Mouse (Mus musculus) forebrain, embryonic 10.5 days (tissue): ENCODE results near the gene Rest. TPM values are rescaled to one million over a fixed set of nuclear protein-coding genes. Genes with fewer than 3 reads are reported as not detected.

Experiments
- microRNA-seq: library from miRNA; unstranded; fragments of <30 nt; microRNA quantifications from one replicate; pipeline ENCODE4, GENCODE M21; 2017
- polyA plus RNA-seq: library from polyadenylated mRNA; unstranded; fragments of >200 nt; fragmentation: Nextera tagmentation; extraction: Ambion mirVana; gene quantifications from 2 replicates; pipeline ENCODE4 v1.2.1, GENCODE M21; 2016

Gene Rest
- polyA plus RNA-seq, 1 experiment from 2014 or later: 22.3 TPM

Small RNA genes lying within 50 kb of the gene (microRNA-seq; reads per million reads assigned to microRNA genes)
- not detected for gene Mir5098

Other genes with a start within 250 kb of the Rest start
- gene Thegl, start 249.5 kb upstream of the Rest start, polyA plus RNA-seq: 0.25 and 0.26 TPM in 2 replicates
- gene Hopx, start 150.4 kb upstream of the Rest start, polyA plus RNA-seq: 0.23 and 0.55 TPM in 2 replicates
- 0.64 and 1.1 TPM in 2 replicates for gene Spink2, start 54.0 kb upstream of the Rest start, polyA plus RNA-seq
- 36.9 and 38.9 TPM in 2 replicates for gene Noa1, start 44.6 kb downstream of the Rest start, polyA plus RNA-seq
- gene Polr2b, start 44.7 kb downstream of the Rest start, polyA plus RNA-seq: 111 and 113 TPM in 2 replicates
- 4.4 and 5.1 TPM in 2 replicates for gene Igfbp7, start 142.6 kb downstream of the Rest start, polyA plus RNA-seq